ENCODE assay signal across 7 mouse cellular contexts in genomic region chr2:34519525-34519924, GRCm38 (mm10).
DNase-seq lines count a peak whose midpoint lies in the region; ATAC-seq and TF ChIP-seq lines count a peak whose summit lies in the region.

No protein-coding gene starts in this region.

- no peak overlapping the region for H3K4me2 ChIP-seq in liver, embryonic 12.5 days
- H3K4me2 ChIP-seq in liver, embryonic 14.5 days (ENCODE audit: low read depth) = no peak overlapping the region

- 53% methylated on average over 6 of the region's 6 CpGs for WGBS in liver, embryonic 12.5 days (ENCODE audit: insufficient replicate concordance)
- 61% methylated on average over 6 of the region's 6 CpGs for WGBS in liver, embryonic 14.5 days (ENCODE audit: insufficient replicate concordance)

- no peak for ATAC-seq in liver, embryonic 12.5 days
- ATAC-seq in liver, embryonic 14.5 days (ENCODE audit: insufficient read depth) = no peak

- no peak for TF ChIP-seq EP300 in liver, embryonic 14.5 days (IDR thresholded peaks at IDR 0.05; ENCODE audit: low read depth)

- H3K27ac ChIP-seq in liver, embryonic 12.5 days = no peak overlapping the region
- no peak overlapping the region for H3K27ac ChIP-seq in liver, embryonic 14.5 days

- no peaks in the 10 kb centered on the region for H3K27me3 ChIP-seq in liver, embryonic 12.5 days (replicated peaks)
- no peaks in the 10 kb centered on the region for H3K27me3 ChIP-seq in liver, embryonic 14.5 days (ENCODE audit: control insufficient read depth, insufficient read depth, low read length)

- H3K4me1 ChIP-seq in liver, embryonic 12.5 days = no peaks in the 10 kb centered on the region
- H3K4me1 ChIP-seq in liver, embryonic 14.5 days (replicated peaks; ENCODE audit: control insufficient read depth in 2 of 2, insufficient read depth in 2 of 2, low read length in 1 of 2) = no peaks in the 10 kb centered on the region

- H3K9ac ChIP-seq in liver, embryonic 12.5 days = no peak overlapping the region
- no peak overlapping the region for H3K9ac ChIP-seq in liver, embryonic 14.5 days (replicated peaks)

- peak; percentile 64 for TF ChIP-seq CTCF in liver, embryonic 14.5 days (IDR thresholded peaks at IDR 0.05; ENCODE audit: low read depth)

- H3K4me3 ChIP-seq in liver, embryonic 12.5 days = no peak overlapping the region
- no peak overlapping the region for H3K4me3 ChIP-seq in liver, embryonic 14.5 days (ENCODE audit: insufficient read depth in 1 of 2, low read depth in 2 of 2, low read length in 2 of 2)

- H3K36me3 ChIP-seq in liver, embryonic 12.5 days = no peaks in the 10 kb centered on the region
- no peaks in the 10 kb centered on the region for H3K36me3 ChIP-seq in liver, embryonic 14.5 days (replicated peaks; ENCODE audit: control insufficient read depth, insufficient read depth, low read depth)

- DNase-seq in liver (peak; percentile 40), R1 (ENCODE audit: low read depth, low spot score) (peak; percentile 71)
- DNase-seq in cerebellum, postnatal 4 days (ENCODE audit: low spot score in 2 of 2) = peak; percentile 18 to 33
- peak; percentile 34 to 64 for DNase-seq in kidney, adult 8-10 months
- DNase-seq in liver, embryonic 14.5 days (ENCODE audit: low read depth in 3 of 3, low spot score in 3 of 3) = peak in 2 of 3 experiments; percentile 2 to 9
- DNase-seq in right cerebral cortex, adult 18-20 months = peak; percentile 48

- H3K9me3 ChIP-seq in liver, embryonic 12.5 days (replicated peaks) = no peaks in the 10 kb centered on the region
- no peaks in the 10 kb centered on the region for H3K9me3 ChIP-seq in liver, embryonic 14.5 days (ENCODE audit: control insufficient read depth, low read length)

Comparison
In these comparisons a context has a peak if more than half of its experiments do, and no peak if none do; other contexts are left out.
1. DNase-seq: peak in every context shown above with its lines; median percentile 71 in R1; 49 in kidney, adult 8-10 months; 48 in right cerebral cortex, adult 18-20 months; 40 in liver; 26 in cerebellum, postnatal 4 days; 6 in liver, embryonic 14.5 days.